Mouse (Mus musculus): Measurements from ENCODE around the gene BC048507. TPM values are rescaled to one million over a fixed set of nuclear protein-coding genes. Genes with fewer than 3 reads are reported as not detected.

The BC048507 gene
- total and polyA plus RNA-seq, 2 experiments from 2014 or later: not detected

GRCm38 (mm10) chr13:67843775-67844118, 19.4 kb upstream of the BC048507 start:
- H3K9me3 ChIP-seq (replicated peaks; ENCODE audit: control insufficient read depth, low read length): no peaks in the 10 kb centered on the region
- no peak for ATAC-seq (ENCODE audit: insufficient read depth, low read depth)
- H3K4me2 ChIP-seq (ENCODE audit: low read depth, low read length): peak overlapping the region; percentile 58
- no peak overlapping the region for H3K27ac ChIP-seq (ENCODE audit: low read depth)
- no peaks in the 10 kb centered on the region for H3K27me3 ChIP-seq (ENCODE audit: control insufficient read depth, insufficient read depth, low read length)
- 25% methylated on average over 6 of the region's 6 CpGs for WGBS
- no peak for TF ChIP-seq EP300 (IDR thresholded peaks at IDR 0.05; ENCODE audit: low read depth)
- TF ChIP-seq CTCF (IDR thresholded peaks at IDR 0.05; ENCODE audit: low read depth): no peak
- H3K36me3 ChIP-seq (replicated peaks; ENCODE audit: control insufficient read depth, insufficient read depth, low read length): no peaks in the 10 kb centered on the region
- DNase-seq (ENCODE audit: low spot score): no peak
- H3K9ac ChIP-seq (replicated peaks; ENCODE audit: low read depth, low read length): no peak overlapping the region
- H3K4me1 ChIP-seq (ENCODE audit: control insufficient read depth, insufficient read depth): no peaks in the 10 kb centered on the region
- H3K4me3 ChIP-seq (ENCODE audit: low read depth, low read length): peak overlapping the region; percentile 47; the same call in 1 of the 2 replicates

- Histone ChIP-seq H3K9me3 (replicated peaks; ENCODE audit: control insufficient read depth, low read length) (no peaks in the 10 kb centered on the region), H3K27me3 (ENCODE audit: control insufficient read depth, insufficient read depth, low read length) (no peaks in the 10 kb centered on the region), H3K4me2 (ENCODE audit: low read depth, low read length) (peak overlapping the region; percentile 58), H3K4me1 (ENCODE audit: control insufficient read depth, insufficient read depth) (no peaks in the 10 kb centered on the region), H3K27ac (ENCODE audit: low read depth) (no peak overlapping the region), H3K9ac (replicated peaks; ENCODE audit: low read depth, low read length) (peak overlapping the region; percentile 17; the same call in 1 of the 2 replicates), H3K4me3 (ENCODE audit: low read depth, low read length) (peak overlapping the region; percentile 47), H3K36me3 (replicated peaks; ENCODE audit: control insufficient read depth, insufficient read depth, low read length) (no peaks in the 10 kb centered on the region)
- peak; percentile 62 for TF ChIP-seq CTCF (IDR thresholded peaks at IDR 0.05; ENCODE audit: low read depth)
- TF ChIP-seq EP300 (IDR thresholded peaks at IDR 0.05; ENCODE audit: low read depth): no peak
- ATAC-seq (ENCODE audit: insufficient read depth, low read depth) (peak; percentile 73), DNase-seq (ENCODE audit: low spot score) (peak; percentile 64)
- WGBS: 0% methylated on average over 13 of the region's 19 CpGs
These were observed 18.8 kb upstream of the BC048507 start for GRCm38 (mm10) chr13:67844119-67844852.

- H3K27ac ChIP-seq (ENCODE audit: low read depth): no peak overlapping the region
- 19% methylated on average over 8 of the region's 8 CpGs for WGBS
- ATAC-seq (ENCODE audit: insufficient read depth, low read depth) (no peak), DNase-seq (ENCODE audit: low spot score) (no peak)
- H3K36me3 ChIP-seq (replicated peaks; ENCODE audit: control insufficient read depth, insufficient read depth, low read length): no peaks in the 10 kb centered on the region
- no peak for TF ChIP-seq EP300 (IDR thresholded peaks at IDR 0.05; ENCODE audit: low read depth)
- TF ChIP-seq CTCF (IDR thresholded peaks at IDR 0.05; ENCODE audit: low read depth): no peak
- H3K4me2 ChIP-seq (ENCODE audit: low read depth, low read length): peak overlapping the region; percentile 58
- H3K9ac ChIP-seq (replicated peaks; ENCODE audit: low read depth, low read length): peak overlapping the region; percentile 17; the same call in 1 of the 2 replicates
- no peaks in the 10 kb centered on the region for H3K27me3 ChIP-seq (ENCODE audit: control insufficient read depth, insufficient read depth, low read length)
- H3K9me3 ChIP-seq (replicated peaks; ENCODE audit: control insufficient read depth, low read length): no peaks in the 10 kb centered on the region
- H3K4me1 ChIP-seq (ENCODE audit: control insufficient read depth, insufficient read depth): no peaks in the 10 kb centered on the region
- H3K4me3 ChIP-seq (ENCODE audit: low read depth, low read length): peak overlapping the region; percentile 47
These were observed 18.3 kb upstream of the BC048507 start for GRCm38 (mm10) chr13:67844853-67845194.

GRCm38 (mm10) chr13:67850361-67850760, 12.8 kb upstream of the BC048507 start:
- no peak for ATAC-seq (ENCODE audit: insufficient read depth, low read depth)
- WGBS: 71% methylated on average over 3 of the region's 3 CpGs

GRCm38 (mm10) chr13:67853130-67853529, 10.0 kb upstream of the BC048507 start:
- no peaks in the 10 kb centered on the region for H3K9me3 ChIP-seq (replicated peaks; ENCODE audit: control insufficient read depth, low read length)
- H3K4me1 ChIP-seq (ENCODE audit: control insufficient read depth, insufficient read depth): no peaks in the 10 kb centered on the region
- no peak for ATAC-seq (ENCODE audit: insufficient read depth, low read depth)
- no peak overlapping the region for H3K9ac ChIP-seq (replicated peaks; ENCODE audit: low read depth, low read length)
- no peak for TF ChIP-seq CTCF (IDR thresholded peaks at IDR 0.05; ENCODE audit: low read depth)
- TF ChIP-seq EP300 (IDR thresholded peaks at IDR 0.05; ENCODE audit: low read depth): no peak
- no peaks in the 10 kb centered on the region for H3K27me3 ChIP-seq (ENCODE audit: control insufficient read depth, insufficient read depth, low read length)
- DNase-seq (ENCODE audit: low spot score): no peak
- no peak overlapping the region for H3K27ac ChIP-seq (ENCODE audit: low read depth)
- H3K36me3 ChIP-seq (replicated peaks; ENCODE audit: control insufficient read depth, insufficient read depth, low read length): no peaks in the 10 kb centered on the region
- H3K4me2 ChIP-seq (ENCODE audit: low read depth, low read length): no peak overlapping the region
- 66% methylated on average over 6 of the region's 6 CpGs for WGBS
- no peak overlapping the region for H3K4me3 ChIP-seq (ENCODE audit: low read depth, low read length)

More at GRCm38 (mm10) chr13:67850361-67850760, 12.8 kb upstream of the BC048507 start:
- no peaks in the 10 kb centered on the region for H3K36me3 ChIP-seq (replicated peaks; ENCODE audit: control insufficient read depth, insufficient read depth, low read length)
- no peak overlapping the region for H3K4me2 ChIP-seq (ENCODE audit: low read depth, low read length)
- H3K27ac ChIP-seq (ENCODE audit: low read depth): no peak overlapping the region
- no peak overlapping the region for H3K9ac ChIP-seq (replicated peaks; ENCODE audit: low read depth, low read length)
- H3K27me3 ChIP-seq (ENCODE audit: control insufficient read depth, insufficient read depth, low read length): no peaks in the 10 kb centered on the region
- H3K4me3 ChIP-seq (ENCODE audit: low read depth, low read length): no peak overlapping the region
- no peak for DNase-seq (ENCODE audit: low spot score)
- TF ChIP-seq EP300 (IDR thresholded peaks at IDR 0.05; ENCODE audit: low read depth): no peak
- TF ChIP-seq CTCF (IDR thresholded peaks at IDR 0.05; ENCODE audit: low read depth): no peak
- no peaks in the 10 kb centered on the region for H3K9me3 ChIP-seq (replicated peaks; ENCODE audit: control insufficient read depth, low read length)
- H3K4me1 ChIP-seq (ENCODE audit: control insufficient read depth, insufficient read depth): no peaks in the 10 kb centered on the region

- WGBS: 76% methylated on average over 2 of the region's 2 CpGs
- ATAC-seq (ENCODE audit: insufficient read depth, low read depth) (no peak), DNase-seq (ENCODE audit: low spot score) (no peak)
- TF ChIP-seq CTCF (IDR thresholded peaks at IDR 0.05; ENCODE audit: low read depth) (no peak), EP300 (IDR thresholded peaks at IDR 0.05; ENCODE audit: low read depth) (no peak)
- Histone ChIP-seq H3K27me3 (ENCODE audit: control insufficient read depth, insufficient read depth, low read length) (no peaks in the 10 kb centered on the region), H3K36me3 (replicated peaks; ENCODE audit: control insufficient read depth, insufficient read depth, low read length) (no peaks in the 10 kb centered on the region), H3K9ac (replicated peaks; ENCODE audit: low read depth, low read length) (no peak overlapping the region), H3K4me3 (ENCODE audit: low read depth, low read length) (no peak overlapping the region), H3K27ac (ENCODE audit: low read depth) (no peak overlapping the region), H3K4me1 (ENCODE audit: control insufficient read depth, insufficient read depth) (no peaks in the 10 kb centered on the region), H3K4me2 (ENCODE audit: low read depth, low read length) (no peak overlapping the region), H3K9me3 (replicated peaks; ENCODE audit: control insufficient read depth, low read length) (no peaks in the 10 kb centered on the region)
These were observed 9.1 kb upstream of the BC048507 start for GRCm38 (mm10) chr13:67853983-67854382.

Data from heart, postnatal 0 days (tissue).